Mouse (Mus musculus): ENCODE results near the gene Ckm.

DNA sequence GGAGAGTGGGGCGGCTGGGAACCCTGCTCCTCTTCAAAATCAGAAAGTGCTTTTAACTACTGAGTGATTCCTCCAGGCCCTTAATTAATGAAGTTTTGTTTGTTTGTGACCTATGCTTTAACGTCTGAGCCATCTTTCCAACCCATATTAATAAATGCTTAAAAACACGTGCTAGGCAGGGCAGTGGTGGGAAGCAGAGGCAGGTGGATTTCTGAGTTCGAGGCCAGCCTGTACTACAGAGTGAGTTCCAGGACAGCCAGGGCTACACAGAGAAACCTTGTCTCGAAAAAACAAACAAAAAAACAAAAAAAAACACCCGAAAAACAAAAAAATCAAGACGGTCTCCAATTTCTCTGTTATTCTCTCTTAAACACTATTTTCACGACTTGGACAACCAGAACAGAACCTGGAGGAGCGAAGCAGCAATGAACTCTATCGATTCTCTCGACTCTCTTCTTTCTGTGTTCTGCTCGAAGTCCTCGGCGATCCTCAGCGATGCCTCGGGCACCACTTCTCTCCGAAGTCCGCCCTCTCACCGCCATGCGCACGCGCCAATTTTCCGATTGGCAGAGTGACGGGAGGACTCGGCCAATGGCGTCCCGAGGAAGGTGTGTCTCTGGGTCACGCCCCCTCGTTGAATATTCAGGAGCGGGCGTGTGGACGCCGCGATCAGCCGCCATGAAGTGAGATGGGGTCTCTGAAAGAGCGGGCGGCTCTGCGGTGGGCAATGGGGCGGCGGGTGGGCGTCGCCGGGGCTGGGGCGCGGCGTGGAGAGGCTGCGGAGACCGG lies 23.0 kb upstream of the Ckm start, which contains the start of gene Ercc2:
- TF ChIP-seq CTCF (IDR thresholded peaks at IDR 0.05; ENCODE audit: low read depth) (no peak), EP300 (IDR thresholded peaks at IDR 0.05; ENCODE audit: low read depth) (no peak)

Data from liver, embryonic 14.5 days (tissue).